Mouse (Mus musculus) thymus, adult 2 months (tissue): ENCODE measurements at regions not wholly inside any gene's neighbourhood (a gene's known extent, or its start where the extent isn't known, plus 50 kb on each side); places are given as distances from the start of the nearest gene placed in this dataset.

Experiments used
- CTCF ChIP-seq: fragments of 200-500 bp; IDR thresholded peaks from 2 replicates; pipeline ENCODE4 v1.5.1; 2012; ENCODE audit warnings: mild to moderate bottlenecking, control low read depth, low read length, moderate library complexity, borderline replicate concordance; ENCODE audit not compliant: control insufficient read depth, poor library complexity, insufficient read depth; ENCODE audit errors: extremely low read depth
- POLR2A ChIP-seq: fragments of 200-500 bp; IDR thresholded peaks from 2 replicates; pipeline ENCODE4 v1.6.1; 2012; ENCODE audit warnings: mild to moderate bottlenecking, low read length, control low read depth, moderate library complexity; ENCODE audit not compliant: control insufficient read depth, poor library complexity, insufficient read depth; ENCODE audit errors: extremely low read depth

DNA sequence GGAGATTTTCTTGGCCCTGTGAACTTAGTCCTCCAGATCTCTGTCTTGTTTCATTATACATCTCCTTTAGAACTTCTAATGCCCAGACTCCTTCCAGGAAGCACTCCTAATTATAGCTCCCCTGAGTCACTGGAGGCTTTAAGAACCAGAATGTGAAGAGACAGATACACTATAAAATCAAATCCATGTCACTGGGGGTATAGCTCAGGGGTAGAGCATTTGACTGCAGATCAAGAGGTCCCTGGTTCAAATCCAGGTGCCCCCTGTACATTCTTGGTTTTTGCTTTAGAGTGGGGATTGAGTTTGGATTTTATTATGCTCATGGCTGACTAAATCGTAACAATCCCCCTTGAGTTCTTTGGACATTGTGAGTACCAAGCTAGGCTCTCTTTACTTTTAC, 62.4 kb upstream of the Acpp start:
- TF ChIP-seq CTCF (no peak), POLR2A (no peak)
